Mouse (Mus musculus): ENCODE measurements around the gene Atp5k. TPM values are rescaled to one million over a fixed set of nuclear protein-coding genes. Genes with fewer than 3 reads are reported as not detected.

Gene Atp5k
- polyA plus RNA-seq, 1 experiment from 2014 or later = 521 TPM

GRCm38 (mm10) chr5:108405460-108405859, 28.8 kb downstream of the Atp5k start:
- DNase-seq (ENCODE audit: low spot score) = no peak
- Histone ChIP-seq H3K27ac (no peak overlapping the region), H3K36me3 (no peaks in the 10 kb centered on the region), H3K9me3 (no peaks in the 10 kb centered on the region), H3K27me3 (ENCODE audit: insufficient read depth, poor library complexity, severe bottlenecking) (no peaks in the 10 kb centered on the region), H3K4me3 (no peak overlapping the region), H3K4me1 (no peaks in the 10 kb centered on the region)
- WGBS = 50% methylated on average over 1 of the region's 1 CpGs

DNA sequence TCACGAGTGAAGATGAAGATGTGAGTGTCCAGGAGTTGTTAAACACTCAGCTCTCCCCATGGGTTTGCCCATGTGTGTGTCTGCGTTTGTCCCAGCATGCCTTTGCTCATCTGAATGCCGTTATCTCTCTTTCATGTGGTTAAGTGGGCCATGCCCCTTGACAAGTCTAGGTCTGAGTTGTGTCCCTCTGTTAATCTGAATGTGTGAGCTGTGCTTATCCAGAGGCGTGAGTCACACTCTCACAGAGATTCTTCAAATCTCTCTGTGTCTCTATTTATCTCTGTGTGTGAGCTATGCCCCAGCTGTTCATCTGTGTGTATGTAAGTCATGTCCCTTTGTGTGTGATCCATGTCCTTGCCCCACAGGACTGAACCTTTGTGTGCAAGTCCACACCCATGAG, 30.8 kb downstream of the Atp5k start:
- Histone ChIP-seq H3K9me3 (no peaks in the 10 kb centered on the region), H3K36me3 (no peaks in the 10 kb centered on the region), H3K4me1 (no peaks in the 10 kb centered on the region), H3K4me3 (no peak overlapping the region), H3K27me3 (ENCODE audit: insufficient read depth, poor library complexity, severe bottlenecking) (no peaks in the 10 kb centered on the region), H3K27ac (no peak overlapping the region)
- WGBS = 67% methylated on average over 4 of the region's 4 CpGs
- DNase-seq (ENCODE audit: low spot score) = no peak

- DNase-seq (ENCODE audit: low spot score) = no peak
- no peaks in the 10 kb centered on the region for H3K9me3 ChIP-seq
- H3K27ac ChIP-seq = no peak overlapping the region
- no peaks in the 10 kb centered on the region for H3K4me1 ChIP-seq
- no peak overlapping the region for H3K4me3 ChIP-seq
- WGBS = 69% methylated on average over 3 of the region's 3 CpGs
- H3K27me3 ChIP-seq (ENCODE audit: insufficient read depth, poor library complexity, severe bottlenecking) = peaks cover 12% of the 10 kb centered on the region
- no peaks in the 10 kb centered on the region for H3K36me3 ChIP-seq
Observed at GRCm38 (mm10) chr5:108389744-108390143, 44.5 kb downstream of the Atp5k start.

DNA sequence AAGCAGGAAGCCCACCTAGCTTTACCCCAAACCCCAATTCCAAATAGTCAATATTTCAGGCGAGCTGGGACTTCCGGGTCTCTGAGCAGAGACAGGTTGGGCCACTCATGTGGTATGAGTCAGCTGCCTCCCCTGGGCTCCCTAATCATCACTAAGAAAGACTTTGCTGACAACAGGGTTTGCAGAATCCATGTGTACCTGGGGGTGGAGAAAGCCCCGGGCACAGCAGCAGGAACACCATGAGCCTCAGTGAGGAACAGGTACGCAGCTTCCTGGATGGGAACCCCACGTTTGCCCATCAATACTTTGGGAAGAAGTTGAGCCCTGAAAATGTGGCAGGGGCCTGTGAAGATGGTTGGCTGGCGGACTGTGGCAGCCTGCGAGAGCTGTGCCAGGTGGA, 46.0 kb downstream of the Atp5k start, which contains the start of gene Pde6b:
Pde6b (plus strand) TSS at position 191 of the 400 bp plus-strand sequence.
- no peak within 1 kb of the TSS for H3K4me3 ChIP-seq
- H3K9me3 ChIP-seq = no peaks in the 10 kb centered on the region
- no peaks in the 10 kb centered on the region for H3K4me1 ChIP-seq
- H3K27ac ChIP-seq = no peak within 1 kb of the TSS
- WGBS = 64% methylated on average over 7 of the region's 7 CpGs
- H3K27me3 ChIP-seq (ENCODE audit: insufficient read depth, poor library complexity, severe bottlenecking) = peaks cover 12% of the 10 kb centered on the region
- H3K36me3 ChIP-seq = no peaks in the 10 kb centered on the region
- DNase-seq (ENCODE audit: low spot score) = no peak

DNA sequence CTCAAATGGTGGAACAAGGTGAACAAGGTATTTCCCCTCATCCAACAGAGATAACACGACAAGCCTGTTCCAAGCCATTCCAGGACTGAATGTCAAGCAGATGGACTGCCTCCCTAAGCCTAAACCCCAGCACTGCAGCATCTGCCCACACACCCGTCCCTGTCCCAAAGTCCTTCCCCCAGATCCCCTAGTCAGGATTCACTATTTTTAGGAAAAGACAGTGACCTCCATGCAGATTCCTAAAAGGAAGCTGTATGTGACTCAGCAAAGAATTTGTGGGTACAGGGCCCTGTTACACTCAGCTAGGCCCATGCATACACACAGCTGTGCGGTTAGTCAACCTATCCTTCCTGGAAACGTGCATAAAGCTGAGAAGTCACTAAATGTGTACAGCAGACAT, 47.8 kb downstream of the Atp5k start:
- no peaks in the 10 kb centered on the region for H3K36me3 ChIP-seq
- H3K27ac ChIP-seq = no peak overlapping the region
- H3K4me3 ChIP-seq = no peak overlapping the region
- H3K4me1 ChIP-seq = no peaks in the 10 kb centered on the region
- peaks cover 12% of the 10 kb centered on the region for H3K27me3 ChIP-seq (ENCODE audit: insufficient read depth, poor library complexity, severe bottlenecking)
- WGBS = 69% methylated on average over 4 of the region's 4 CpGs
- H3K9me3 ChIP-seq = no peaks in the 10 kb centered on the region
- no peak for DNase-seq (ENCODE audit: low spot score)

GRCm38 (mm10) chr5:108385632-108386031, 48.6 kb downstream of the Atp5k start:
- H3K27ac ChIP-seq = no peak overlapping the region
- no peak for DNase-seq (ENCODE audit: low spot score)
- 88% methylated on average over 2 of the region's 2 CpGs for WGBS

More at GRCm38 (mm10) chr5:108385632-108386031, 48.6 kb downstream of the Atp5k start:
- H3K36me3 ChIP-seq = no peaks in the 10 kb centered on the region
- no peak overlapping the region for H3K4me3 ChIP-seq
- no peaks in the 10 kb centered on the region for H3K4me1 ChIP-seq
- H3K9me3 ChIP-seq = no peaks in the 10 kb centered on the region
- peaks cover 12% of the 10 kb centered on the region for H3K27me3 ChIP-seq (ENCODE audit: insufficient read depth, poor library complexity, severe bottlenecking)

Other genes with a start within 250 kb of the Atp5k start
- gene Dr1, start 165.6 kb downstream of the Atp5k start, polyA plus RNA-seq (2016; fragmentation: Nextera tagmentation; extraction: Ambion mirVana) = 29.3 and 32.9 TPM in 2 replicates
- 6.9 and 7.9 TPM in 2 replicates for gene Pigg, start 121.8 kb downstream of the Atp5k start, polyA plus RNA-seq (2016; fragmentation: Nextera tagmentation; extraction: Ambion mirVana)
- 0.06 TPM in 1 of 2 replicates, not detected in the other for gene Gm42517, start 66.5 kb downstream of the Atp5k start, polyA plus RNA-seq (2016; fragmentation: Nextera tagmentation; extraction: Ambion mirVana)
- gene Pde6b, start 46.1 kb downstream of the Atp5k start, polyA plus RNA-seq (2016; fragmentation: Nextera tagmentation; extraction: Ambion mirVana) = 0.40 TPM in 1 of 2 replicates, not detected in the other
- gene Mfsd7a, start 14.4 kb upstream of the Atp5k start, polyA plus RNA-seq (2016; fragmentation: Nextera tagmentation; extraction: Ambion mirVana) = 0.09 and 0.34 TPM in 2 replicates
- 19.9 and 21.3 TPM in 2 replicates for gene Pcgf3, start 26.8 kb upstream of the Atp5k start, polyA plus RNA-seq (2016; fragmentation: Nextera tagmentation; extraction: Ambion mirVana)
- gene Cplx1, start 115.6 kb upstream of the Atp5k start, polyA plus RNA-seq (2016; fragmentation: Nextera tagmentation; extraction: Ambion mirVana) = 0.64 and 0.70 TPM in 2 replicates
- gene Gak, start 195.3 kb upstream of the Atp5k start, polyA plus RNA-seq (2016; fragmentation: Nextera tagmentation; extraction: Ambion mirVana) = 47.0 and 49.4 TPM in 2 replicates
- gene Tmem175, start 195.3 kb upstream of the Atp5k start, polyA plus RNA-seq (2016; fragmentation: Nextera tagmentation; extraction: Ambion mirVana) = 20.3 and 23.2 TPM in 2 replicates
- 15.1 and 16.3 TPM in 2 replicates for gene Idua, start 225.9 kb upstream of the Atp5k start, polyA plus RNA-seq (2016; fragmentation: Nextera tagmentation; extraction: Ambion mirVana)
- 7.9 and 8.5 TPM in 2 replicates for gene Dgkq, start 235.2 kb upstream of the Atp5k start, polyA plus RNA-seq (2016; fragmentation: Nextera tagmentation; extraction: Ambion mirVana)
- gene Slc26a1, start 241.1 kb upstream of the Atp5k start, polyA plus RNA-seq (2016; fragmentation: Nextera tagmentation; extraction: Ambion mirVana) = 0.58 and 0.85 TPM in 2 replicates